Mouse (Mus musculus): ENCODE results near the gene Nxf7.
"Not testable (repeated sequence)": the region's sequence is repeated elsewhere in the genome, so short reads cannot be mapped to it uniquely, and the experiment has no call there.

The Nxf7 gene

GRCm38 (mm10) chrX:135598677-135599076 lies at the start of gene Nxf7:
Nxf7 (minus strand) TSS chrX:135598777.
- DNase-seq (ENCODE audit: low spot score in 2 of 2) = no peak

- DNase-seq (ENCODE audit: low spot score in 2 of 2) = no peak
These were observed 29.0 kb upstream of the Nxf7 start, which contains the start of gene Prame for GRCm38 (mm10) chrX:135627605-135628004. Prame (minus strand) TSS chrX:135627705.

GRCm38 (mm10) chrX:135601298-135602029 lies 2.9 kb upstream of the Nxf7 start:
- peak; percentile 6 to 13 for DNase-seq (ENCODE audit: low spot score in 2 of 2)

- DNase-seq (ENCODE audit: low spot score in 2 of 2) = no peak
These were observed 481 bp downstream of the Nxf7 start for GRCm38 (mm10) chrX:135598096-135598495.

- DNase-seq (ENCODE audit: low spot score in 2 of 2) = no peak
These were observed 22.2 kb downstream of the Nxf7 start for GRCm38 (mm10) chrX:135576412-135576811.

- DNase-seq (ENCODE audit: low spot score in 2 of 2) = peak in 1 of 2 experiments; percentile 9
These were observed 23.5 kb downstream of the Nxf7 start for GRCm38 (mm10) chrX:135574958-135575628.

GRCm38 (mm10) chrX:135574261-135574957 lies 24.2 kb downstream of the Nxf7 start:
- DNase-seq (ENCODE audit: low spot score in 2 of 2) = peak; percentile 7 to 14

GRCm38 (mm10) chrX:135569467-135569866 lies 29.1 kb downstream of the Nxf7 start:
- DNase-seq (ENCODE audit: low spot score in 2 of 2) = peak in 1 of 2 experiments; percentile 56

- DNase-seq (ENCODE audit: low spot score in 2 of 2) = not testable (repeated sequence)
These were observed 33.6 kb downstream of the Nxf7 start for GRCm38 (mm10) chrX:135564934-135565333.

GRCm38 (mm10) chrX:135562841-135563240 lies 35.7 kb downstream of the Nxf7 start:
- peak in 1 of 2 experiments; percentile 1 for DNase-seq (ENCODE audit: low spot score in 2 of 2)

- not testable (repeated sequence) for DNase-seq (ENCODE audit: low spot score in 2 of 2)
These were observed 36.9 kb downstream of the Nxf7 start for GRCm38 (mm10) chrX:135561693-135562092.

- peak; percentile 18 to 65 for DNase-seq (ENCODE audit: low spot score in 2 of 2)
These were observed 37.6 kb downstream of the Nxf7 start for GRCm38 (mm10) chrX:135560933-135561332.

- peak in 1 of 2 experiments; percentile 20 for DNase-seq (ENCODE audit: low spot score in 2 of 2)
These were observed 38.9 kb downstream of the Nxf7 start for GRCm38 (mm10) chrX:135559665-135560064.
